Mouse (Mus musculus): ENCODE results near the gene Ncor2.

GRCm38 (mm10) chr5:125159804-125160405 lies 19.1 kb downstream of the Ncor2 start:
- TF ChIP-seq CTCF (IDR thresholded peaks at IDR 0.05; ENCODE audit: low read depth, low read length) (no peak), POLR2A (IDR thresholded peaks at IDR 0.05; ENCODE audit: extremely low read depth, insufficient read depth, low read length) (no peak)
